Mouse (Mus musculus): Measurements from ENCODE around the gene S100a5.

DNA sequence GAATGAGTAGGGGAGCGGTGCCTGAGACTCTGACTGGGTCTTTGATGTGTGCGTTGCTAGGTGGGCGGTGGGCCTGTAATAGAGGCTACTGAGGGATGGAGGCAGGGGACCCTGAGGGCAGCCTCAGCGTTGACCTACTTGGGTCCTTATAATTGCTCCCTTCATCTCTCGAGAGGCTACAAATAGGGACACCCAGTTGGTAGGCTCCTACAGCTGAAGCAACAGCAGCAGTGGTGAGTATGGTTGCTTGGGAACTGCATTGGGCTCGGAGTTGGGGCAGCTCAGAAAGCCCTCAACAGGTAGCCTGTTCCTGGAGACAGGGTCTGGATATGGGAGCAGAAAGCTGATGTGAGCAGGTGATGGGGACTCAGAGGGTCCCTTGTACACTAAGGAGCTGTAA, 8.3 kb upstream of the S100a5 start:
- TF ChIP-seq GATA1 (IDR thresholded peaks at IDR 0.05; ENCODE audit: borderline replicate concordance, low read length) (no peak), FLI1 (IDR thresholded peaks at IDR 0.05; ENCODE audit: low read length) (no peak)
